Mouse (Mus musculus) CH12.LX (cell line): ENCODE results near the gene Lamc2. TPM values are rescaled to one million over a fixed set of nuclear protein-coding genes. Genes with fewer than 3 reads are reported as not detected.

Experiments
- DNase-seq: peaks from one replicate; pipeline ENCODE4 v3.0.0-alpha.2; 2013; ENCODE audit errors: extremely low read depth
- H3K27ac ChIP-seq: 2 replicates; pipeline ENCODE4 v1.5.1; 2012; ENCODE audit warnings: low read depth, mild to moderate bottlenecking, control low read depth, moderate library complexity; ENCODE audit not compliant: insufficient read depth
- H3K27me3 ChIP-seq: replicated peaks from 2 replicates; pipeline ENCODE3; 2012; ENCODE audit warnings: inconsistent platforms
- H3K36me3 ChIP-seq, 2 experiments: replicated peaks in 1 of 2; 2 replicates each; pipeline versions ENCODE3 to v1.6.1; 2012; ENCODE audit warnings: inconsistent platforms in 1 of 2, low read length in 1 of 2, mild to moderate bottlenecking in 1 of 2, mixed read lengths in 1 of 2, moderate library complexity in 1 of 2; ENCODE audit not compliant: control insufficient read depth in 1 of 2, insufficient read depth in 1 of 2
- H3K4me1 ChIP-seq, 2 experiments: 2 replicates each; pipeline ENCODE4 v1.6.1; 2012; ENCODE audit warnings: inconsistent platforms in 1 of 2, moderate library complexity in 1 of 2; ENCODE audit not compliant: insufficient read depth in 2 of 2, control insufficient read depth in 1 of 2
- H3K4me2 ChIP-seq: 2 replicates; pipeline ENCODE4 v1.6.1; 2012; ENCODE audit warnings: low read depth, mild to moderate bottlenecking, control low read depth; ENCODE audit not compliant: poor library complexity, insufficient read depth, severe bottlenecking
- H3K4me3 ChIP-seq, 3 experiments: fragments of 150-350 bp in 1 of 3; sonication (generic) in 1 of 3; replicated peaks in 1 of 3; 2 replicates each; pipeline versions ENCODE3 to v1.5.1; 2011 to 2012; ENCODE audit warnings: low read depth in 2 of 3, low read length in 2 of 3, mild to moderate bottlenecking in 2 of 3, moderate library complexity in 2 of 3, control low read depth in 1 of 3, improper control_type of control experiment in 1 of 3, inconsistent platforms in 1 of 3, mixed read lengths in 1 of 3; ENCODE audit not compliant: poor library complexity in 1 of 3
- H3K79me2 ChIP-seq: replicated peaks from 2 replicates; pipeline ENCODE4 v1.6.1; 2012; ENCODE audit warnings: mild to moderate bottlenecking, moderate library complexity; ENCODE audit not compliant: control insufficient read depth, poor library complexity, insufficient read depth, severe bottlenecking; ENCODE audit errors: extremely low read depth
- H3K9ac ChIP-seq: 2 replicates; pipeline ENCODE4 v1.6.1; 2012; ENCODE audit warnings: low read depth, mild to moderate bottlenecking, control low read depth, moderate library complexity; ENCODE audit not compliant: insufficient read depth
- H3K9me3 ChIP-seq: replicated peaks from 2 replicates; pipeline ENCODE3; 2012; ENCODE audit warnings: low read length, inconsistent platforms, mixed read lengths
- CHD2 ChIP-seq: IDR thresholded peaks from 2 replicates; pipeline ENCODE4 v1.6.1; 2011; ENCODE audit warnings: low read length, improper control_type of control experiment
- CTCF ChIP-seq, 2 experiments: IDR thresholded peaks in 1 of 2; conservative IDR thresholded peaks in 1 of 2; 2 replicates each; pipeline ENCODE4 v1.5.1; 2011 to 2012; ENCODE audit warnings: low read depth in 2 of 2, low read length in 2 of 2, improper control_type of control experiment in 1 of 2, inconsistent platforms in 1 of 2, mild to moderate bottlenecking in 1 of 2, moderate library complexity in 1 of 2
- E2F4 ChIP-seq: IDR thresholded peaks from 2 replicates; pipeline ENCODE4 v1.6.1; 2011; ENCODE audit warnings: low read depth, low read length, improper control_type of control experiment; ENCODE audit not compliant: insufficient replicate concordance
- EP300 ChIP-seq: IDR thresholded peaks from 2 replicates; pipeline ENCODE4 v1.6.1; 2011; ENCODE audit warnings: low read length, improper control_type of control experiment
- ETS1 ChIP-seq: conservative IDR thresholded peaks from 2 replicates; pipeline ENCODE4 v1.6.1; 2012; ENCODE audit warnings: low read depth, mild to moderate bottlenecking, inconsistent platforms, low read length, improper control_type of control experiment, moderate library complexity
- GABPA ChIP-seq: IDR thresholded peaks from 2 replicates; pipeline ENCODE4 v1.6.1; 2012; ENCODE audit warnings: low read depth, low read length, improper control_type of control experiment, inconsistent platforms; ENCODE audit not compliant: insufficient replicate concordance
- KAT2A ChIP-seq: IDR thresholded peaks from 2 replicates; pipeline ENCODE4 v1.6.1; 2012; ENCODE audit warnings: low read length, improper control_type of control experiment, inconsistent platforms; ENCODE audit not compliant: insufficient replicate concordance
- MAFK ChIP-seq: IDR thresholded peaks from 2 replicates; pipeline ENCODE4 v1.6.1; 2011; ENCODE audit warnings: low read length, improper control_type of control experiment; ENCODE audit not compliant: insufficient replicate concordance
- MEF2A ChIP-seq: IDR thresholded peaks from 2 replicates; pipeline ENCODE4 v1.6.1; 2014; ENCODE audit warnings: low read depth, mild to moderate bottlenecking, inconsistent platforms, low read length, improper control_type of control experiment, borderline replicate concordance
- MXI1 ChIP-seq: IDR thresholded peaks from 2 replicates; pipeline ENCODE4 v1.6.1; 2011; ENCODE audit warnings: mild to moderate bottlenecking, low read depth, low read length, improper control_type of control experiment
- POLR2A ChIP-seq: IDR thresholded peaks from 2 replicates; pipeline ENCODE4 v1.6.1; 2011; ENCODE audit warnings: low read depth, mild to moderate bottlenecking, improper control_type of control experiment, low read length
- RCOR1 ChIP-seq: conservative IDR thresholded peaks from 2 replicates; pipeline ENCODE4 v1.6.1; 2012; ENCODE audit warnings: low read depth, mild to moderate bottlenecking, inconsistent platforms, low read length, improper control_type of control experiment
- SIN3A ChIP-seq: IDR thresholded peaks from 2 replicates; pipeline ENCODE4 v1.6.1; 2012; ENCODE audit warnings: low read length, improper control_type of control experiment, inconsistent platforms
- SMC3 ChIP-seq: IDR thresholded peaks from 2 replicates; pipeline ENCODE4 v1.6.1; 2011; ENCODE audit warnings: low read depth, low read length, improper control_type of control experiment
- TBP ChIP-seq: conservative IDR thresholded peaks from 2 replicates; pipeline ENCODE4 v1.6.1; 2011; ENCODE audit warnings: low read depth, low read length, improper control_type of control experiment
- USF1 ChIP-seq: IDR thresholded peaks from 2 replicates; pipeline ENCODE4 v1.6.1; 2014; ENCODE audit warnings: low read depth, mild to moderate bottlenecking, inconsistent platforms, low read length, improper control_type of control experiment
- USF2 ChIP-seq: conservative IDR thresholded peaks from 2 replicates; pipeline ENCODE4 v1.6.1; 2011; ENCODE audit warnings: low read depth, low read length, improper control_type of control experiment
- ZC3H11A ChIP-seq: IDR thresholded peaks from 2 replicates; pipeline ENCODE4 v1.6.1; 2012; ENCODE audit warnings: low read depth, mild to moderate bottlenecking, inconsistent platforms, low read length, improper control_type of control experiment
- ZKSCAN1 ChIP-seq: IDR thresholded peaks from 2 replicates; pipeline ENCODE4 v1.6.1; 2012; ENCODE audit warnings: low read depth, inconsistent platforms, low read length, improper control_type of control experiment, borderline replicate concordance
- ZMIZ1 ChIP-seq: IDR thresholded peaks from 2 replicates; pipeline ENCODE4 v1.6.1; 2012; ENCODE audit warnings: low read depth, mild to moderate bottlenecking, inconsistent platforms, low read length, improper control_type of control experiment
- ZNF384 ChIP-seq: IDR thresholded peaks from 2 replicates; pipeline ENCODE4 v1.6.1; 2012; ENCODE audit warnings: low read depth, low read length, improper control_type of control experiment, inconsistent platforms
- dilution Hi-C: fragments of 300-500 bp; cut with MboI; formaldehyde crosslinking; loops from 2 replicates; pipeline ENCODE4 v1.14.3; 2020; ENCODE audit warnings: low sequenced_read_pairs; ENCODE audit not compliant: extremely low pct_unique_long_range_greater_than_20kb, extremely low pct_ligation_motif_present
- in situ Hi-C: fragments of 300-500 bp; cut with MboI; formaldehyde crosslinking; loops from 3 replicates; pipeline ENCODE4 v1.14.3; 2019; ENCODE audit warnings: low sequenced_read_pairs, low pct_ligation_motif_present, low pct_unique_long_range_greater_than_20kb, mixed read lengths
- polyA plus RNA-seq: library from polyadenylated mRNA; unstranded; fragments of >175 nt; gene quantifications from 2 replicates; pipeline ENCODE4 v1.2.1, GENCODE M21; 2012; ENCODE audit warnings: low read depth; ENCODE audit not compliant: insufficient read length
- total RNA-seq, 2 experiments: library from RNA; depleted of rRNA; stranded (reverse); fragments of 300-350 nt in 1 of 2; fragments of >200 nt in 1 of 2; gene quantifications; 2 replicates each; pipeline ENCODE4 v1.2.3; 2012 to 2014

Lamc2 gene
- total and polyA plus RNA-seq, 3 experiments = 0.09 to 1.0 (median 0.25) TPM

GRCm38 (mm10) chr1:153125287-153126275 is 60.7 kb downstream of the Lamc2 start:
- Histone ChIP-seq H3K9me3 (no peaks in the 10 kb centered on the region), H3K9ac (no peak overlapping the region), H3K36me3 (no peaks in the 10 kb centered on the region), H3K4me3 (no peak overlapping the region), H3K27me3 (no peaks in the 10 kb centered on the region), H3K27ac (no peak overlapping the region), H3K79me2 (no peaks in the 10 kb centered on the region), H3K4me1 (peaks cover 7 to 22% of the 10 kb centered on the region in 2 experiments), H3K4me2 (no peak overlapping the region)
- dilution Hi-C loops (no loop called here), in situ Hi-C loops (no loop called here)
- no peak for DNase-seq
- TF ChIP-seq USF1 (no peak), SIN3A (no peak), RCOR1 (no peak), USF2 (no peak), ZKSCAN1 (no peak), POLR2A (no peak), EP300 (no peak), ZC3H11A (no peak), TBP (no peak), MAFK (no peak), CHD2 (no peak)

GRCm38 (mm10) chr1:153124502-153124901 is 61.7 kb downstream of the Lamc2 start:
- H3K79me2 ChIP-seq = no peaks in the 10 kb centered on the region
- H3K36me3 ChIP-seq = no peaks in the 10 kb centered on the region
- H3K4me2 ChIP-seq = no peak overlapping the region
- no peak overlapping the region for H3K4me3 ChIP-seq
- no peaks in the 10 kb centered on the region for H3K27me3 ChIP-seq
- in situ Hi-C loops = no loop called here
- no peak overlapping the region for H3K9ac ChIP-seq
- H3K4me1 ChIP-seq = peaks cover 4 to 11% of the 10 kb centered on the region in 2 experiments
- DNase-seq = no peak
- TF ChIP-seq POLR2A = no peak
- TF ChIP-seq ZMIZ1 = no peak
- no peak for TF ChIP-seq MXI1
- no peak for TF ChIP-seq MEF2A
- no peak for TF ChIP-seq SIN3A
- TF ChIP-seq ZNF384 = no peak
- no peak for TF ChIP-seq SMC3
- TF ChIP-seq KAT2A = no peak
- no peak for TF ChIP-seq CHD2
- TF ChIP-seq E2F4 = no peak
- TF ChIP-seq CTCF (conservative IDR thresholded peaks at IDR 0.05 in 1 of 2, IDR thresholded peaks at IDR 0.05 in 1 of 2; ENCODE audit: low read depth in 2 of 2, low read length in 2 of 2) = no peak
- no peak for TF ChIP-seq ETS1
- no peak for TF ChIP-seq GABPA
- no peak for TF ChIP-seq ZKSCAN1
- H3K27ac ChIP-seq = no peak overlapping the region
- no peaks in the 10 kb centered on the region for H3K9me3 ChIP-seq
- dilution Hi-C loops = no loop called here
